Mouse (Mus musculus) embryonic facial prominence, embryonic 14.5 days (tissue): ENCODE results near the gene Klhl5. TPM values are rescaled to one million over a fixed set of nuclear protein-coding genes. Genes with fewer than 3 reads are reported as not detected.

Source experiments
- ATAC-seq: fragments of 200-750 bp; cut with Nextera tagmentation; 2 replicates; pipeline ENCODE4 v1.8.0; 2017; ENCODE audit warnings: low read depth, moderate number of reproducible peaks, moderate TSS enrichment
- DNase-seq: peaks from one replicate; pipeline ENCODE4 v3.0.0-alpha.2; 2015; ENCODE audit warnings: low spot score
- H3K27ac ChIP-seq: fragments of 300-500 bp; sonication (generic); replicated peaks from 2 replicates; pipeline ENCODE4 v1.5.1; 2014; ENCODE audit warnings: low read depth, mild to moderate bottlenecking, low read length, moderate library complexity
- H3K27me3 ChIP-seq: fragments of 300-500 bp; sonication (generic); replicated peaks from 2 replicates; pipeline ENCODE4 v1.6.1; 2014; ENCODE audit warnings: low read length; ENCODE audit not compliant: control insufficient read depth, insufficient read depth
- H3K36me3 ChIP-seq: fragments of 300-500 bp; sonication (generic); 2 replicates; pipeline ENCODE4 v1.6.1; 2014; ENCODE audit warnings: low read length, mixed read lengths; ENCODE audit not compliant: control insufficient read depth, insufficient read depth
- H3K4me1 ChIP-seq: fragments of 300-500 bp; sonication (generic); 2 replicates; pipeline ENCODE4 v1.6.1; 2014; ENCODE audit warnings: antibody characterized with exemption, low read length; ENCODE audit not compliant: control insufficient read depth, insufficient read depth
- H3K4me2 ChIP-seq: fragments of 300-500 bp; sonication (generic); 2 replicates; pipeline ENCODE4 v1.6.1; 2014; ENCODE audit warnings: low read depth, mild to moderate bottlenecking, low read length, moderate library complexity, mixed read lengths
- H3K4me3 ChIP-seq: fragments of 300-500 bp; sonication (generic); 2 replicates; pipeline ENCODE4 v1.5.1; 2014; ENCODE audit warnings: low read depth, mild to moderate bottlenecking, low read length
- H3K9ac ChIP-seq: fragments of 300-500 bp; sonication (generic); 2 replicates; pipeline ENCODE4 v1.6.1; 2014; ENCODE audit warnings: low read depth, mild to moderate bottlenecking, low read length, moderate library complexity, mixed read lengths
- H3K9me3 ChIP-seq: fragments of 300-500 bp; sonication (generic); 2 replicates; pipeline ENCODE4 v1.6.1; 2016; ENCODE audit warnings: low read length; ENCODE audit not compliant: control insufficient read depth
- WGBS: fragments of 180-500 bp; shearing (Covaris S2); extraction: QIAGEN DNeasy Blood & Tissue Kit; methylation state at CpG from one replicate; pipeline ENCODE4 v1.1.7; 2014; 5-methylcytosine and 5-hydroxymethylcytosine counted together
- polyA plus RNA-seq: library from polyadenylated mRNA; unstranded; fragments of >200 nt; fragmentation: Nextera tagmentation; extraction: Ambion mirVana; gene quantifications from 2 replicates; pipeline ENCODE4 v1.2.1, GENCODE M21; 2014

Gene Klhl5
- polyA plus RNA-seq, 1 experiment from 2014 or later, result 26.3 TPM

DNA sequence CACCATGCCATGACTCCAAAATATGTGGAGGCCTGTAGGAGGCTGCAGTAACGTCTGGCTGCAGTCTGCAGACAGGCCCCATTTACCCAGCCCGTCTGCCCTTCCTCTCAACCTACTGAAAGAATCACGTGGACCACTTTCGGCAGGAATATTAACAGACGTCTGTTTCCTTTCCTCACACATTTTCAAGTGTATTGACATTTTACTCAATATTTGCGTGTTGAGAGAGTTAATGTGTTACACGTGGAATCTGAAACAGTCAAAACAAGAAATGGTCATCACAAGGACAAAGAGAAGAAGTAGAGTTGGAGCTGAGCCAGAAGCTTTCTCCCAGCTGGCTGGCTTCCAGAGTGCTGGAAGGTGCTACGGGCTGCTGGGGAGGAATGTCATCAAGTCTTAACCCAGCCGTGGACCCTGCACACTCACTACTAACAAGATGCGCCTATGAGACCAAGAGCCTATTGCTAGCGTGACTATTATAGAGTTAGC, 69.7 kb downstream of the Klhl5 start:
- DNase-seq, result peak; percentile 44

DNA sequence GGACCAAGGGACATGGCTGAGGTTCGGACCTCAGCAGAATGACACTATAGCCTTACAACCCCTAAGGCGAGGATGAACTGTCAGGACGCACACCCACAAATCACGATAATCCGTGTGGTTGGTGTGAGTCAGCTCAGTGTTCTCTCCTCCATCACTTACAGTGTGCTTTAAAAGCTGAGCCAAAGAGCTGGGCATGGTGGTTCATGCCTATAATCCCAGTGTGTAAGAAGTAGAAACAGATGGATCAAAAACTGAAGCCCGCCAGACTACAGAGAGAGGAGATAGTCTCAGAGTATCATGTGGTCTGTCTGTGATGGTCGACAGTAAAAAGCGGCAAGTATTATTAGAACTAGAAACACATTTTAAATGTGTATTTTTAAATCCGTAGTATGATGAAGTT, 71.1 kb downstream of the Klhl5 start:
- Histone ChIP-seq H3K9ac (no peak overlapping the region), H3K27ac (no peak overlapping the region), H3K4me2 (no peak overlapping the region), H3K4me3 (no peak overlapping the region), H3K27me3 (no peaks in the 10 kb centered on the region), H3K4me1 (peaks cover 17% of the 10 kb centered on the region), H3K9me3 (no peaks in the 10 kb centered on the region), H3K36me3 (no peaks in the 10 kb centered on the region)
- WGBS, result 85% methylated on average over 9 of the region's 9 CpGs
- ATAC-seq (no peak), DNase-seq (no peak)

More for the DNA sequence above, 69.7 kb downstream of the Klhl5 start:
- WGBS, result 29% methylated on average over 11 of the region's 11 CpGs
- Histone ChIP-seq H3K4me3 (no peak overlapping the region), H3K4me2 (no peak overlapping the region), H3K27ac (no peak overlapping the region), H3K4me1 (peaks cover 17% of the 10 kb centered on the region), H3K27me3 (no peaks in the 10 kb centered on the region), H3K36me3 (no peaks in the 10 kb centered on the region), H3K9ac (no peak overlapping the region), H3K9me3 (no peaks in the 10 kb centered on the region)
- ATAC-seq, result no peak

DNA sequence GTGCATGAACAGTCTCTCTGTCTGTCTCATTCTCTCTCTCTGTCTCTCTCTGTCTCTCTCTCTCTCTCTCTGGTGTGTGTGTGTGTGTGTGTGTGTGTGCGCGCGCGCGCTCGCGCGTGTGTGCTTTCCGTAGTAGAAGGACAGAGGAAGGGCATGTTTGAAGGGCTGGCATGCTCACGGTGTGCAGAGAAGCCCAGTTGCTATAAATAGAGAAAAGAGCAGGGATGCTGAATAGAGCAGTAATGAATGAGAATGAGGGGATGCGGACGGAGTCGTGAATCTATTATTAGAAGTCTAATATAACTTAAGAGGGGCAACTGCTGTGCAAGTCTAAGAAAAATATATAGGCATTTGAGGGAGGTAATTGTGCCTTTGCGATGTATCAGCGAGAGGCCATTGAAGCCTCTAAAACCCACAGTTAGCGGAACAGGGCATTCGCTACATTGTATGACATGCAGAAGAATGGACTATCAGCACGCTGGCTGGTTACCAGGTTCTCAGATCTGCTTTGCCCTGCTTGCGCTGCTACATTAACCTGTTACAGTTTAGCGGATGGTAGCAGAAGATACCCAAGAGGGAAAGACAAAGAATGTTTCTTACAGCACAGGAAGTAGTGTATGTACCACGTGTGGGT, 73.9 kb downstream of the Klhl5 start:
- H3K27me3 ChIP-seq, result no peaks in the 10 kb centered on the region
- no peaks in the 10 kb centered on the region for H3K9me3 ChIP-seq
- H3K36me3 ChIP-seq, result no peaks in the 10 kb centered on the region
- H3K4me2 ChIP-seq, result no peak overlapping the region
- whole genome bisulfite sequencing, result 78% methylated on average over 21 of the region's 21 CpGs
- no peak overlapping the region for H3K9ac ChIP-seq
- H3K4me1 ChIP-seq, result peaks cover 17% of the 10 kb centered on the region
- ATAC-seq (no peak), DNase-seq (no peak)
- no peak overlapping the region for H3K4me3 ChIP-seq
- no peak overlapping the region for H3K27ac ChIP-seq

DNA sequence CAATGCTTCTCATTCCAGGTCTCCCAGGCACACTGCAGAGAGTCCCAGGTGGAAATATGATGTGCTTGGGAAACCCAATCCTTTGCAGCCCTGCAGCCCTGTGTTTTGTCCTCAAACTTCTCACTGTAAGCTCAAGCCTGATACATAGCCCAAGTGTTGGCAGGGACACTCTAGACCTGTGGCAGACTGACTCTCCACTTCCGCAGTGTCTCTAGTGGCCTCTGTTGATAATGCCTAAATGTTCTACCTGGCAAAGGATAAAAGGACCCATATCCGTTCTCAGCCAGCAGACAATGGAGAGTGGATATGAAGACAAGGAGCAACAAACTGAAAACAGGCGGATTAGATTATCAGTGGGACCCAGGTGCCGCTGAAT, 74.4 kb downstream of the Klhl5 start:
- Histone ChIP-seq H3K4me1 (peaks cover 17% of the 10 kb centered on the region), H3K4me2 (no peak overlapping the region), H3K36me3 (no peaks in the 10 kb centered on the region), H3K4me3 (no peak overlapping the region), H3K9me3 (no peaks in the 10 kb centered on the region), H3K27ac (no peak overlapping the region), H3K27me3 (no peaks in the 10 kb centered on the region), H3K9ac (no peak overlapping the region)
- WGBS, result 73% methylated on average over 4 of the region's 4 CpGs
- no peak for DNase-seq
- ATAC-seq, result peak; percentile 69; the same call in 1 of the 2 replicates

DNA sequence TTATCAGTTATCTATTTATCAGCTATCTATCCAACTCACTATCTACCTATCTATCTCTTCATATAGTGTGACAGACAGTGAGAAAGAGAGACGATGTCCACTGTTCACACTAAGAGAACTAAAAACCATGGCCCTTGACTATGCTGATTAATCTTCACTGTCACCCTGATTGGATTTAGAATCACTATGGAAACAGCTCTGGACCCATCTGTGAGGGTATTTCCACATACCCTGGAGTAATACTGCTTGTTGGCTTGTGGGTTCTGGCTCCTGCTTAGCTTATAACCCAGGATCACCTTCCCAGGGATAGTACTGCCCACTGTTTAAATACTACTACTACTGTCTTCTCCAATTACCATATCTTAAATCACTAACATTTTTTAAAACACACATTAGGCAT, 74.9 kb downstream of the Klhl5 start:
- Histone ChIP-seq H3K9me3 (no peaks in the 10 kb centered on the region), H3K27me3 (no peaks in the 10 kb centered on the region), H3K9ac (no peak overlapping the region), H3K4me3 (no peak overlapping the region), H3K4me1 (peaks cover 12% of the 10 kb centered on the region), H3K27ac (no peak overlapping the region), H3K36me3 (no peaks in the 10 kb centered on the region), H3K4me2 (no peak overlapping the region)
- DNase-seq (no peak), ATAC-seq (no peak)
- 85% methylated on average over 1 of the region's 1 CpGs for WGBS

DNA sequence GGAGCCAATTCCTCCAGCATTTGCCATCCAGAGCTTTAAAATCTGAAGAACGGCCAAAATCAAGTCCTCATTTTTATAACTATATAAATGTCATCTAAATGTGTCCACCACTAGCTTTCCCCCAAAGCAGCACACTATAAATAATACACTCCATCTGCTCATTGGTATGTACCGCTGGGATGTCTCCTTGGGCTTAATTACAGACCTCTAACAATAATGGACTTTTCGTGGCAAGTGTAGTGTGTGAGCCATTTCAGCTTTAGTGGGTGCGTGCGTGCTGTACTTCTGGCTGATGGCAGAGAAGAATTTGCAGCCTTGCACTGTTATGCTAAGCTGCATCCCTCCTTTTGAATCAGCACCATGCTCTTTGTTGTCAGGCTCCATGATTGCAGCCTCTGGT, 84.3 kb downstream of the Klhl5 start:
- 81% methylated on average over 5 of the region's 5 CpGs for WGBS
- no peak overlapping the region for H3K27ac ChIP-seq

DNA sequence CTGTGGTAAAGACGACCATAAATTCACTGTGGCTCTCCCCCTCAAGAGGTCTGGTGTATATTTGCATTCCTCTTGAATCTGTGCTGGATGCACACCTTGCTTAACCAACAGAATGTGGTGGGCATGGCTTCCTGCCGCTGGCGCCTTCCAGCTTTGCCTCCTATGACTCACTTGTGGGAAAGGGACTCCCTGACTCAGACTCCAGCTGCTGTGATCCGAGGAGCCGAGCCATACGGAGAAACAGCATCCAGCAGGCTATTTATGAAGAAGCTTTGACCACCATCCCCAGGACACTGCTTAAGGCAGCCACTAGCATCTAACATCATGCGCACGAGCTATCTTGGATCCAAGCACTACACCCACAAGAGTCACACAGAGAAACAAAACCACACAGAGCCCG, 87.1 kb downstream of the Klhl5 start:
- Histone ChIP-seq H3K9ac (no peak overlapping the region), H3K4me3 (no peak overlapping the region), H3K27me3 (no peaks in the 10 kb centered on the region), H3K4me1 (peaks cover 5% of the 10 kb centered on the region), H3K36me3 (no peaks in the 10 kb centered on the region), H3K4me2 (no peak overlapping the region), H3K27ac (no peak overlapping the region), H3K9me3 (peaks cover 5% of the 10 kb centered on the region)
- ATAC-seq, result no peak
- DNase-seq, result no peak
- 84% methylated on average over 9 of the region's 9 CpGs for WGBS

More for the DNA sequence above, 84.3 kb downstream of the Klhl5 start:
- peaks cover 5% of the 10 kb centered on the region for H3K9me3 ChIP-seq
- no peak overlapping the region for H3K4me3 ChIP-seq
- H3K27me3 ChIP-seq, result no peaks in the 10 kb centered on the region
- ATAC-seq, result no peak
- DNase-seq, result no peak
- H3K4me1 ChIP-seq, result no peaks in the 10 kb centered on the region
- no peak overlapping the region for H3K9ac ChIP-seq
- H3K36me3 ChIP-seq, result no peaks in the 10 kb centered on the region
- no peak overlapping the region for H3K4me2 ChIP-seq

DNA sequence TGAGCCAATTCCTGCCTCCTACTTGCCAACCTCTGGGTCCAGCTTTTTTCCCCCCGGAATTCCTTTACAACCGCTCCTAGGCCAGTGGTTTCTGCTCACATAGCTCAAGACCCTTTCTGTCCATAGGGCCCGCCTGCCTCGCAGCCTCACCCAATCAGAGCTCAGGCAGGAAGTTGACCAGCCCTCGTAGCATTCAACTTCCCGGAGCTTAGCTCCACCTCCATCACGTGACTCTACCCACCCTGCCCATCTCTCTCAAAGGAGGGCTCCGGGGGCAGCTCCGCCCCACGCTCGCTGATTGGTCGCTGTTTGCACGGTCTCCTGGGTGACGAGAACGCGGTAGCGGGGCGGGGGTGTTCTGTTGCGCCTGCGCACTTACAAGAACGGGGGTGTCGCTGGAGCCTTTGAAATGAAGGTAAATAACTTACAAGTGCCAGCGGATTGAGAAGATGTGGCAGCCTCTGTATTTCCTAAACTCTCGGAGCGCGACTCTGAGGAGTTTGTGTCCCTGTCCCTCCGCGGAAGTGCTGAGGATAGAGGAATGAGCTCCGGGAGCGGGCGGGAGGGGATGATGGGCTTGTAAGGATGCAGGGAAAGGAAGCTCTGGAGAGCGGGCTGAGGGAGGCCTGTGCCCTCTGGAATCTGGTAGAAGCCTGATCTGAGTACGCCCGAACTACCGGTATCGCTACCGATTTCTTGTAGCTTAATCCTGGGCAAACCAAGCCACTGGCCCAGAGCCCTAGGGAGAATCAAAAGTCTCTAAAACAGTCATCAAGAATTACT, 92.2 kb downstream of the Klhl5 start, which contains the start of gene Wdr19:
Gene Wdr19, plus strand, starts transcription at position 351 of the 783 bp plus-strand sequence.
- H3K27ac ChIP-seq, result peak within 1 kb of the TSS; percentile 82
- peak within 1 kb of the TSS; percentile 63 for H3K9ac ChIP-seq
- WGBS, result under 1% methylated on average over 37 of the region's 37 CpGs
- peak within 1 kb of the TSS; percentile 66 for H3K4me2 ChIP-seq
- H3K9me3 ChIP-seq, result no peaks in the 10 kb centered on the region
- H3K27me3 ChIP-seq, result no peaks in the 10 kb centered on the region
- peaks cover 10% of the 10 kb centered on the region for H3K4me1 ChIP-seq
- no peaks in the 10 kb centered on the region for H3K36me3 ChIP-seq
- DNase-seq, result peak; percentile 99
- H3K4me3 ChIP-seq, result peak within 1 kb of the TSS; percentile 57
- peak; percentile 100 for ATAC-seq
